Mouse (Mus musculus) layer of hippocampus, postnatal 36 days (tissue): Measurements from ENCODE around the gene Ttll11. TPM values are rescaled to one million over a fixed set of nuclear protein-coding genes. Genes with fewer than 3 reads are reported as not detected.

ENCODE experiments used
- DNase-seq, 2 experiments: peaks; one replicate each; pipeline ENCODE4 v3.0.0; 2022
- total RNA-seq, 2 experiments: library from RNA; stranded (reverse); gene quantifications; 2 replicates each; pipeline ENCODE4 v1.2.3; 2021

Gene Ttll11
- 10 to 100 TPM; 36.1 to 42.9 TPM for total RNA-seq

- peak; percentile 93 to 95 for DNase-seq
These were observed at the start of gene Ttll11 for GRCm38 (mm10) chr2:35979644-35980021. Gene Ttll11 (minus strand): TSS chr2:35979913.

GRCm38 (mm10) chr2:36023291-36023690, 43.6 kb upstream of the Ttll11 start:
- DNase-seq = no peak

- DNase-seq = peak; percentile 68 to 72
These were observed 41.9 kb upstream of the Ttll11 start for GRCm38 (mm10) chr2:36021385-36022159.

- DNase-seq = no peak
These were observed 33.3 kb upstream of the Ttll11 start for GRCm38 (mm10) chr2:36013010-36013409.

- DNase-seq = peak; percentile 56
These were observed 31.7 kb upstream of the Ttll11 start for GRCm38 (mm10) chr2:36011331-36011825.

GRCm38 (mm10) chr2:36010579-36010978, 30.9 kb upstream of the Ttll11 start:
- DNase-seq = no peak

GRCm38 (mm10) chr2:36009386-36009785, 29.7 kb upstream of the Ttll11 start:
- peak; percentile 64 to 71 for DNase-seq

- DNase-seq = no peak
These were observed 28.4 kb upstream of the Ttll11 start for GRCm38 (mm10) chr2:36008071-36008470.

GRCm38 (mm10) chr2:36002188-36002587, 22.5 kb upstream of the Ttll11 start:
- no peak for DNase-seq

GRCm38 (mm10) chr2:36000390-36000789, 20.7 kb upstream of the Ttll11 start:
- DNase-seq = no peak

GRCm38 (mm10) chr2:35999212-35999611, 19.5 kb upstream of the Ttll11 start:
- no peak for DNase-seq

- DNase-seq = no peak
These were observed 18.7 kb upstream of the Ttll11 start for GRCm38 (mm10) chr2:35998416-35998815.

GRCm38 (mm10) chr2:35996753-35997152, 17.0 kb upstream of the Ttll11 start:
- DNase-seq = no peak

GRCm38 (mm10) chr2:35994303-35994702, 14.6 kb upstream of the Ttll11 start:
- no peak for DNase-seq

- no peak for DNase-seq
These were observed 13.8 kb upstream of the Ttll11 start for GRCm38 (mm10) chr2:35993481-35993880.

GRCm38 (mm10) chr2:35992259-35992658, 12.5 kb upstream of the Ttll11 start:
- DNase-seq = no peak

- DNase-seq = peak; percentile 40 to 62
These were observed 4.2 kb upstream of the Ttll11 start for GRCm38 (mm10) chr2:35983869-35984268.

- DNase-seq = no peak
These were observed 2.2 kb upstream of the Ttll11 start for GRCm38 (mm10) chr2:35981872-35982271.

- peak in 1 of 2 experiments; percentile 45 for DNase-seq
These were observed 621 bp downstream of the Ttll11 start for GRCm38 (mm10) chr2:35978941-35979643.

- DNase-seq = peak; percentile 32 to 37
These were observed 1.3 kb downstream of the Ttll11 start for GRCm38 (mm10) chr2:35978276-35978933.

GRCm38 (mm10) chr2:35977749-35978148, 2.0 kb downstream of the Ttll11 start:
- DNase-seq = no peak

- DNase-seq = no peak
These were observed 7.3 kb downstream of the Ttll11 start for GRCm38 (mm10) chr2:35972259-35973001.
